In genomic region chr16:8686121-8686870, GRCm38 (mm10) we compare ENCODE assay signal across 9 mouse cellular contexts. TPM values are rescaled to one million over a fixed set of nuclear protein-coding genes. Genes with fewer than 3 reads are reported as not detected.
DNase-seq lines count a peak whose midpoint lies in the region; ATAC-seq and TF ChIP-seq lines count a peak whose summit lies in the region.
"Had no signal": no experiment of that assay in that cellular context is flagged by ENCODE, and none has a peak within 500 bp of the region (broad histone marks: within the 10 kb centered on the region; RNA-seq: fewer than 3 reads in every experiment).

No protein-coding gene starts in this region.

- H3K79me2 ChIP-seq in MEL (ENCODE audit: control insufficient read depth, insufficient read depth, low read length, poor library complexity) = no peaks in the 10 kb centered on the region

- no peak overlapping the region for H3K4me2 ChIP-seq in forebrain, embryonic 14.5 days (ENCODE audit: low read length)
- no peak overlapping the region for H3K4me2 ChIP-seq in neural tube, embryonic 15.5 days
- H3K4me2 ChIP-seq: limb, embryonic 15.5 days had no signal

- peak in 1 of 2 experiments; percentile 26; a peak in 1 of 4 replicates for TF ChIP-seq POLR2A in MEL (IDR thresholded peaks at IDR 0.05; ENCODE audit: control insufficient read depth in 1 of 2, insufficient read depth in 1 of 2, low read depth in 1 of 2, low read length in 2 of 2, poor library complexity in 1 of 2)
- TF ChIP-seq POLR2A in lung, adult 2 months (IDR thresholded peaks at IDR 0.05; ENCODE audit: borderline replicate concordance, extremely low read depth, low read depth, low read length) = no peak
- TF ChIP-seq POLR2A in thymus, adult 2 months (IDR thresholded peaks at IDR 0.05; ENCODE audit: control insufficient read depth, extremely low read depth, insufficient read depth, low read length, poor library complexity) = no peak

- TF ChIP-seq EP300 in MEL (IDR thresholded peaks at IDR 0.05; ENCODE audit: low read depth in 1 of 2, low read length in 2 of 2) = no peak

- intact Hi-C loops in heart, postnatal 36 days (cut with DNase I) = loop anchor here (1.0 kb wide), 2 partner anchors 83 to 183 kb away; no protein-coding TSS in a partner anchor

- peaks cover 0 to 16% of the 10 kb centered on the region in 2 experiments; a peak in 2 of 4 replicates for H3K4me1 ChIP-seq in MEL (ENCODE audit: control insufficient read depth in 1 of 2, insufficient read depth in 2 of 2, low read length in 2 of 2)
- no peaks in the 10 kb centered on the region for H3K4me1 ChIP-seq in forebrain, embryonic 14.5 days (ENCODE audit: control insufficient read depth, insufficient read depth, low read length)
- no peaks in the 10 kb centered on the region for H3K4me1 ChIP-seq in lung, adult 2 months (ENCODE audit: control insufficient read depth, insufficient read depth, low read length)
- H3K4me1 ChIP-seq in neural tube, embryonic 15.5 days = no peaks in the 10 kb centered on the region; the same call in 1 of the 2 replicates
- no peaks in the 10 kb centered on the region for H3K4me1 ChIP-seq in thymus, adult 2 months (replicated peaks; ENCODE audit: control insufficient read depth, insufficient read depth, low read length)

- no peaks in the 10 kb centered on the region for H3K27me3 ChIP-seq in MEL (ENCODE audit: control insufficient read depth in 1 of 2, insufficient read depth in 2 of 2, low read length in 2 of 2)
- no peaks in the 10 kb centered on the region for H3K27me3 ChIP-seq in forebrain, embryonic 14.5 days (replicated peaks; ENCODE audit: control insufficient read depth, insufficient read depth, low read length)
- no peaks in the 10 kb centered on the region for H3K27me3 ChIP-seq in neural tube, embryonic 15.5 days (replicated peaks)
- no peaks in the 10 kb centered on the region for H3K27me3 ChIP-seq in thymus, adult 2 months (ENCODE audit: control insufficient read depth, insufficient read depth, low read length)
- H3K27me3 ChIP-seq: limb, embryonic 15.5 days had no signal

- peak; percentile 71 to 95 (median 94) for TF ChIP-seq CTCF in MEL (IDR thresholded peaks at IDR 0.05 in 2 of 3, conservative IDR thresholded peaks at IDR 0.05 in 1 of 3; ENCODE audit: control insufficient read depth in 1 of 3, insufficient read depth in 1 of 3, low read depth in 2 of 3, low read length in 3 of 3, poor library complexity in 1 of 3, severe bottlenecking in 1 of 3)
- TF ChIP-seq CTCF in lung, adult 2 months (IDR thresholded peaks at IDR 0.05; ENCODE audit: insufficient read depth, low read length) = peak; percentile 96
- no peak for TF ChIP-seq CTCF in thymus, adult 2 months (IDR thresholded peaks at IDR 0.05; ENCODE audit: borderline replicate concordance, control insufficient read depth, extremely low read depth, insufficient read depth, low read length, poor library complexity)

- H3K4me3 ChIP-seq in MEL (ENCODE audit: control insufficient read depth in 1 of 2, insufficient read depth in 1 of 2, low read depth in 2 of 2, low read length in 2 of 2) = no peak overlapping the region
- no peak overlapping the region for H3K4me3 ChIP-seq in forebrain, embryonic 14.5 days (ENCODE audit: low read depth, low read length)
- no peak overlapping the region for H3K4me3 ChIP-seq in lung, adult 2 months (replicated peaks; ENCODE audit: extremely low read depth, low read depth, low read length)
- no peak overlapping the region for H3K4me3 ChIP-seq in neural tube, embryonic 15.5 days (replicated peaks)
- H3K4me3 ChIP-seq in thymus, adult 2 months (ENCODE audit: control insufficient read depth, insufficient read depth, low read length) = no peak overlapping the region
- H3K4me3 ChIP-seq: limb, embryonic 15.5 days had no signal

- H3K27ac ChIP-seq in MEL (ENCODE audit: control insufficient read depth, low read depth, low read length) = peak overlapping the region; percentile 36
- no peak overlapping the region for H3K27ac ChIP-seq in forebrain, embryonic 14.5 days (ENCODE audit: low read depth, low read length)
- H3K27ac ChIP-seq in neural tube, embryonic 15.5 days (replicated peaks) = no peak overlapping the region
- H3K27ac ChIP-seq in thymus, adult 2 months (ENCODE audit: control insufficient read depth, insufficient read depth, low read length) = no peak overlapping the region
- H3K27ac ChIP-seq: limb, embryonic 15.5 days had no signal

- peak; percentile 47 for ATAC-seq in forebrain, embryonic 14.5 days
- ATAC-seq in neural tube, embryonic 15.5 days (ENCODE audit: low FRiP score) = 0 out of 2 replicates have a peak, but pooled peaks have one; percentile 33

- peak overlapping the region; percentile 38 for H3K9ac ChIP-seq in MEL (ENCODE audit: control insufficient read depth, low read depth, low read length, poor library complexity, severe bottlenecking)
- no peak overlapping the region for H3K9ac ChIP-seq in forebrain, embryonic 14.5 days (ENCODE audit: low read length)
- H3K9ac ChIP-seq in neural tube, embryonic 15.5 days (replicated peaks) = 0 out of 2 replicates have a peak overlapping the region, but pooled peaks have one; percentile 26
- H3K9ac ChIP-seq: limb, embryonic 15.5 days had no signal

- DNase-seq in MEL (ENCODE audit: low read depth, low spot score) = peak; percentile 87
- peak; percentile 74 for DNase-seq in cerebellum, adult 11 months
- DNase-seq in forebrain, embryonic 14.5 days (ENCODE audit: low spot score) = peak; percentile 72
- DNase-seq in heart, postnatal 36 days = peak; percentile 80
- peak; percentile 70 to 91 for DNase-seq in layer of hippocampus, adult 18-20 months (ENCODE audit: low spot score in 2 of 2)
- peak; percentile 74 for DNase-seq in lung, adult 2 months
- DNase-seq in thymus, adult 2 months = peak; percentile 81

- WGBS in forebrain, embryonic 14.5 days = 50% methylated on average over 7 of the region's 7 CpGs
- WGBS in lung, adult 2 months = 55% methylated on average over 7 of the region's 7 CpGs
- WGBS in neural tube, embryonic 15.5 days = 69% methylated on average over 7 of the region's 7 CpGs
- 70% methylated on average over 7 of the region's 7 CpGs for WGBS in thymus, adult 2 months

- H3K36me3 ChIP-seq in MEL (ENCODE audit: control insufficient read depth in 1 of 2, insufficient read depth in 2 of 2, low read length in 2 of 2) = peaks cover 7 to 11% of the 10 kb centered on the region in 2 experiments; a peak in 3 of 4 replicates
- H3K36me3 ChIP-seq in forebrain, embryonic 14.5 days (ENCODE audit: control insufficient read depth, insufficient read depth, low read length) = peaks cover 46% of the 10 kb centered on the region
- peaks cover 31% of the 10 kb centered on the region for H3K36me3 ChIP-seq in neural tube, embryonic 15.5 days
- peaks cover 26% of the 10 kb centered on the region for H3K36me3 ChIP-seq in thymus, adult 2 months (ENCODE audit: control insufficient read depth, insufficient read depth, low read length)

- peak; percentile 98 for TF ChIP-seq RAD21 in MEL (IDR thresholded peaks at IDR 0.05; ENCODE audit: low read depth, low read length)

- H3K9me3 ChIP-seq in MEL (replicated peaks; ENCODE audit: insufficient read depth, low read length) = no peaks in the 10 kb centered on the region
- H3K9me3 ChIP-seq in forebrain, embryonic 14.5 days (replicated peaks; ENCODE audit: control insufficient read depth, low read length) = no peaks in the 10 kb centered on the region
- no peaks in the 10 kb centered on the region for H3K9me3 ChIP-seq in neural tube, embryonic 15.5 days (replicated peaks)
- H3K9me3 ChIP-seq: limb, embryonic 15.5 days had no signal

RNA-seq across cellular contexts. Expression of gene Gm5767, which starts 5.7 kb away (rescaled TPM):
- total RNA-seq in MEL (2012; rRNA removed) = not detected in 2 replicates
- not detected for polyA plus RNA-seq in MEL (2012; ENCODE audit: insufficient read depth in 1 of 2, insufficient read length in 2 of 2, low read depth in 1 of 2, low replicate concordance in 2 of 2, missing spikeins in 1 of 2)
- not detected in 2 replicates for polyA plus RNA-seq in forebrain, embryonic 14.5 days (2014; fragmentation: Nextera tagmentation; extraction: Ambion mirVana)
- total RNA-seq in heart, postnatal 36 days (2021) = not detected
- total RNA-seq in layer of hippocampus, adult 18-20 months (2021) = not detected
- polyA plus RNA-seq in lung, adult 2 months (2012; rRNA removed) = 0.23 TPM in 1 of 2 replicates, not detected in the other
- polyA plus RNA-seq in neural tube, embryonic 15.5 days (2015; fragmentation: Nextera tagmentation; extraction: Ambion mirVana) = not detected in 2 replicates
- polyA plus RNA-seq in thymus, adult 2 months (2012; rRNA removed) = 1.1 TPM in 1 of 2 replicates, not detected in the other

RNA-seq across cellular contexts. Expression of gene Carhsp1, which starts 14.3 kb away (rescaled TPM):
- total RNA-seq in MEL (2012; rRNA removed) = 19.5 and 21.4 TPM in 2 replicates
- polyA plus RNA-seq in MEL (2012; ENCODE audit: insufficient read depth in 1 of 2, insufficient read length in 2 of 2, low read depth in 1 of 2, low replicate concordance in 2 of 2, missing spikeins in 1 of 2) = 10 to 100 TPM in 1 of 2 experiments, not detected in 1; 28.0 TPM
- polyA plus RNA-seq in forebrain, embryonic 14.5 days (2014; fragmentation: Nextera tagmentation; extraction: Ambion mirVana) = 84.0 and 95.0 TPM in 2 replicates
- total RNA-seq in heart, postnatal 36 days (2021) = 10 to 100 TPM; 16.9 to 18.0 TPM
- total RNA-seq in layer of hippocampus, adult 18-20 months (2021) = 10 to 100 TPM; 27.3 to 28.4 TPM
- polyA plus RNA-seq in lung, adult 2 months (2012; rRNA removed) = 89.5 and 94.0 TPM in 2 replicates
- 141 and 152 TPM in 2 replicates for polyA plus RNA-seq in neural tube, embryonic 15.5 days (2015; fragmentation: Nextera tagmentation; extraction: Ambion mirVana)
- 42.0 and 47.4 TPM in 2 replicates for polyA plus RNA-seq in thymus, adult 2 months (2012; rRNA removed)

RNA-seq across cellular contexts. Expression of gene Tmem186, which starts 48.8 kb away (rescaled TPM):
- total RNA-seq in MEL (2012; rRNA removed) = 18.4 and 22.5 TPM in 2 replicates
- 10 to 100 TPM; 18.9 to 99.9 TPM for polyA plus RNA-seq in MEL (2012; ENCODE audit: insufficient read depth in 1 of 2, insufficient read length in 2 of 2, low read depth in 1 of 2, low replicate concordance in 2 of 2, missing spikeins in 1 of 2)
- polyA plus RNA-seq in forebrain, embryonic 14.5 days (2014; fragmentation: Nextera tagmentation; extraction: Ambion mirVana) = 14.8 TPM in 2 replicates
- 10 to 100 TPM; 16.7 to 16.8 TPM for total RNA-seq in heart, postnatal 36 days (2021)
- total RNA-seq in layer of hippocampus, adult 18-20 months (2021) = 10 to 100 TPM; 11.5 to 13.1 TPM
- polyA plus RNA-seq in lung, adult 2 months (2012; rRNA removed) = 7.7 and 8.2 TPM in 2 replicates
- 20.0 and 22.0 TPM in 2 replicates for polyA plus RNA-seq in neural tube, embryonic 15.5 days (2015; fragmentation: Nextera tagmentation; extraction: Ambion mirVana)
- 18.5 and 20.8 TPM in 2 replicates for polyA plus RNA-seq in thymus, adult 2 months (2012; rRNA removed)

RNA-seq across cellular contexts. Expression of gene Pmm2, which starts 48.8 kb away (rescaled TPM):
- 44.5 and 53.4 TPM in 2 replicates for total RNA-seq in MEL (2012; rRNA removed)
- 10 to 100 TPM in 1 of 2 experiments, not detected in 1; 96.0 TPM for polyA plus RNA-seq in MEL (2012; ENCODE audit: insufficient read depth in 1 of 2, insufficient read length in 2 of 2, low read depth in 1 of 2, low replicate concordance in 2 of 2, missing spikeins in 1 of 2)
- 34.7 and 36.3 TPM in 2 replicates for polyA plus RNA-seq in forebrain, embryonic 14.5 days (2014; fragmentation: Nextera tagmentation; extraction: Ambion mirVana)
- total RNA-seq in heart, postnatal 36 days (2021) = 10 to 100 TPM; 33.5 to 36.0 TPM
- total RNA-seq in layer of hippocampus, adult 18-20 months (2021) = 10 to 100 TPM; 25.4 to 29.5 TPM
- 47.8 and 55.4 TPM in 2 replicates for polyA plus RNA-seq in lung, adult 2 months (2012; rRNA removed)
- polyA plus RNA-seq in neural tube, embryonic 15.5 days (2015; fragmentation: Nextera tagmentation; extraction: Ambion mirVana) = 38.2 and 44.6 TPM in 2 replicates
- 110 and 116 TPM in 2 replicates for polyA plus RNA-seq in thymus, adult 2 months (2012; rRNA removed)
